Mouse (Mus musculus) monocyte, adult 2 months (primary cell): ENCODE data around the gene Lce3b.

Experiments used
- DNase-seq, 2 experiments: peaks; one replicate each; pipeline ENCODE4 v3.0.0; 2022; ENCODE audit warnings: low spot score in 2 of 2, low read depth in 1 of 2

Gene Lce3b

GRCm38 (mm10) chr3:92932679-92933078 lies at the start of gene Lce3b:
Lce3b (plus strand) TSS chr3:92932979.
- DNase-seq, result no peak

GRCm38 (mm10) chr3:92894063-92894462 lies 38.7 kb upstream of the Lce3b start:
- DNase-seq, result no peak

GRCm38 (mm10) chr3:92894489-92894888 lies 38.3 kb upstream of the Lce3b start:
- no peak for DNase-seq

GRCm38 (mm10) chr3:92902992-92903391 lies 29.8 kb upstream of the Lce3b start:
- DNase-seq, result no peak

GRCm38 (mm10) chr3:92903640-92904039 lies 29.1 kb upstream of the Lce3b start:
- DNase-seq, result no peak

- no peak for DNase-seq
These were observed 27.6 kb upstream of the Lce3b start for GRCm38 (mm10) chr3:92905182-92905581.

- no peak for DNase-seq
These were observed 25.2 kb upstream of the Lce3b start for GRCm38 (mm10) chr3:92907571-92907970.

- DNase-seq, result no peak
These were observed 12.4 kb upstream of the Lce3b start for GRCm38 (mm10) chr3:92920364-92920763.

GRCm38 (mm10) chr3:92926130-92926529 lies 6.6 kb upstream of the Lce3b start, which contains the start of gene Lce3a:
Lce3a (minus strand) TSS chr3:92926230.
- DNase-seq, result no peak

- DNase-seq, result no peak
These were observed 11.4 kb downstream of the Lce3b start, which contains the start of gene Lce3c for GRCm38 (mm10) chr3:92944186-92944585. Lce3c (plus strand) TSS chr3:92944486.

GRCm38 (mm10) chr3:92957090-92957489 lies 24.3 kb downstream of the Lce3b start, which contains the start of gene Lce3d:
Lce3d (plus strand) TSS chr3:92957390.
- no peak for DNase-seq

GRCm38 (mm10) chr3:92966761-92967160 lies 34.0 kb downstream of the Lce3b start, which contains the start of gene Lce3e:
Lce3e (plus strand) TSS chr3:92967061.
- DNase-seq, result no peak

GRCm38 (mm10) chr3:92978484-92978883 lies 45.7 kb downstream of the Lce3b start:
- DNase-seq, result no peak
